Mouse (Mus musculus): ENCODE results near the gene Prkar2b.

- TF ChIP-seq CTCF (IDR thresholded peaks at IDR 0.05; ENCODE audit: low read depth, low read length) (no peak), POLR2A (IDR thresholded peaks at IDR 0.05; ENCODE audit: borderline replicate concordance, low read depth, low read length) (no peak)
Measured at GRCm38 (mm10) chr12:32085189-32085588, 24.1 kb upstream of the Prkar2b start.
